Mouse (Mus musculus) kidney, postnatal 14 days (tissue): ENCODE measurements around the gene 4930432M17Rik.

ENCODE experiments used
- DNase-seq: peaks from one replicate; pipeline ENCODE4 v3.0.0; 2022; ENCODE audit warnings: mixed read lengths

Gene 4930432M17Rik

DNA sequence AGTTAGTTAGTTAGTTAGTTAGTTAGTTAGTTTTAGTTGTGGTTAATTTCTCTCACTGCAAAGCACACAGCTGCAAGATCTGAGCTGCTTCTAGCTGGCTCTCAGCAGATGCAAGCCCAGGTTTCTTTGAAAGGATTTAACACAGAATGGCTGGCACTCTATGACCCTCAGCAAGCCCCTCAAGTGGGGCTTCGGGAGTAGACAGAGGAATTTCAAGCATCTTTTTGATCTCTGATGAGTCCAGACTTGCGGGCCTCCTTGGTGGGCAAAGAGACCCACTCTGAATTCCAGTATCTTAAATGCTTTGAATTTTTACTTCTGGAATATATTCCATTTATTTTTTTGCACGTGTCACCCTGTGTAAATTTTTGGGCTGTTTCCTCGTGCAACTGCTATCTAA, 8.4 kb downstream of the 4930432M17Rik start:
- DNase-seq = no peak

DNA sequence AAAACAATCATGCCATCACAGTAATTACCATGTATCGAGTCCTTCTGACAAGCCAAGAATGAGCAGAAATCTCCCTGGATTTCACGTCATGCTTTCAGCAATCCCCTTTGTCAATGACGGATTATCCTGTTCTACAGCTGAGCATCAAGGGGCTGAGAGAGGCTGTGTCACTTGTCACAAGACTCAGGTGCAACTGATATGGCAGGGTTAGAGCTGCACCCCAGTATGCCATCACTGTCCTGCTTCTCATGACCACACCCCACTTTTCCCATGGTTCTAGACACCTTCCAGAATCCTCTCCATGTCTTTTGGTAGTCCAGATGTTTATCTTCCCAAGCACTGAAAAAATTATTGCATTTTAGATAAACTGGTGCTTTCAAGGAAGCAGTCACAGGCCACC, 8.9 kb downstream of the 4930432M17Rik start:
- no peak for DNase-seq

DNA sequence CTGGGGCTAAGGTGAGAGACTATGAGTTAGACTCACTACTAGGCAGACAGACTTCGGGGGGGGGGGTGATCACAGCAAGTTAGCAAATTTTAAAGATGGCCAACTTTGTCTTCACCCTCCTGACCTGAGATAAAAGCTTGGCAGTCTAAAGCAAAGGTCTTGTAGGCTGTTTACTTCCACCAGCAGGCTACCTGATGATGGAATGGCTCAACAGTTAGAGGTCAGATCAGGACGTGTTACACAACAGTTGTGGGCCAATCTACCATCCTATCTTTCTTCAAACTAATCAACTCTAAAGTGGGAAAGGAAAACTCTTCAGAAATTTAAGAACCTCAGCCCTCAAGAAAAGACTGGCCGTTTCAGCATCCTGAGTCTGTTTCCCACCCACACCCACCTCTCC, 9.6 kb downstream of the 4930432M17Rik start:
- no peak for DNase-seq

DNA sequence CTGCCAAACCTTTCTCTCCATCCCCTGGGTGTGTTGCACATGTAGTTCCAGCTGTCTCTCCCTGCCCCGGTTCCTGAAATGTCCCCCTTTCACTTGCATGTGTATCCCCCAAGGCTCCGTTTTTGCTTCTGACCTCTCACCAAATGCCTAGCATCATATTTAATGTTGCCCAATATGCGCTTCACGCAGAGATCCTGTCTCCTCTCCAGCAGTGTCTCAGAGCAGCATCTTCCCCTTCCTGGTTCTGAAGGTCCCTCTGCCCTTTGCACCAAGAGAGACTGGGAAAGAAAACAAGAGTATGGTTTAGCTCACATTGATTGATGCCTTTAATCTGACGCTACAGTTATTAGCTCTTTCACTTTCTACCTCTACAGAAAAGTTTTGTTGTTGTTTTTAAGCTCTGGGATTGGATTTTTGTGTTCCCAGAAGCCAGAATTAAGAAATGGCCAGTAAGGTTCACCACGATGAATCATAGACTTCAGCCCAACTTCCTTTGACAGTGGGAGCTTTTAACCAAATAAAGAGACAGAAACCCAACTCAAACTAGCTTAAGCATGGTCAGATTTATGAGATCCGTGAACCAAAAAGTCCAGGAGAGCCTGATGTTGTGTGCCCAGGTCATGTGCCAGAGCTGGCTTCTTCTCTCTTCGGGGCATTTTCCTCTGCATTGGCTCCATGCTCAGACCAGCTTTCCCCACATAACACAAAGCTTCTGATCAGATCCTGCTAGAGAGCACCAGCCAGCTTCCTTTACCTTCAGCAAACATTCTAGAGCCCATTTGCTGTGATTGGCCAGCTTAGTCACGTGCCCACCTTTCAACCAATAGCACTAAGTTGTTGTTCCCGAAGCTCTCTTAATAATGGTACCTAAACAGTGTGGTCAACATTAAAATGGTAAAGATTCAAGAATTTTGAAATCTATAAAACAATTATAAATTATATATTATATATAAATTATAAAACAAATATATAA, 12.2 kb downstream of the 4930432M17Rik start:
- no peak for DNase-seq

DNA sequence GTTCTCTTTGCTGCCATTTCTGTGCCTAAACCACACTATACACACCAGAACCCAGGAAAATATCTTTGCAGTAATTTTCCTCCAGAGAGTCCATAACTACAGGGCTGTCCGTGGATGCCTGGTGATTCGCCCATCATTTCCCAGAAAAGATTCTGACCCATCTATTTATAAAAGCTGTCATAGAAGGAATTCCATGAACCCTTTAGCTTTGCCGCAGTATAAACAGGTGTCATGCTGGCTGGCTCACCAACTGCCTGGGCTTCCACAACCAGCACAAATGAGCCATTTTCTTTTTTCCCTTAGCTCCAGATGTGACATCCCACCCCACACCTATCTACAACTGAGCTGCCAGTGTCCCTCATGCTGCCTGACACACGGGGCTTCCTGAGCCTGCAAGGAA, 14.0 kb downstream of the 4930432M17Rik start:
- DNase-seq = no peak

DNA sequence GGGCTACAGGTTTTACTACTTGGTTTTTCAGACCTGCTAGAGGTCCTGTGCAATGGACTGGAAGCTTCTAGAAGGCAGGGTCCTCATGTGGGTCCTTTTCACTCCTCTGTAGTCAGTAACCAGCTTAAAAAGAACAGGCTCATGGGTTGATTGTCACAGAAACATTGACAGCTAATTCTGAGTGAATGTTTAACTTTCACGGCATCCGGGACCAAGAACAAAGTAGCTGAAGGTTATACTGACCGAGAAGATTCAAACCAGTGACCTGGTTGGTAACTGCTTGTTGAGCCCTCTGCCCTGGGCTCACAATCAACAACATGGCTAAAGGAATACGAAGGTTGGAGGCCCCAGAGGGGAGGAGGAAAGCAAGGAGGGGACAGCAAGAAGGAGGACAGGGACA, 14.4 kb downstream of the 4930432M17Rik start:
- DNase-seq = peak; percentile 47

DNA sequence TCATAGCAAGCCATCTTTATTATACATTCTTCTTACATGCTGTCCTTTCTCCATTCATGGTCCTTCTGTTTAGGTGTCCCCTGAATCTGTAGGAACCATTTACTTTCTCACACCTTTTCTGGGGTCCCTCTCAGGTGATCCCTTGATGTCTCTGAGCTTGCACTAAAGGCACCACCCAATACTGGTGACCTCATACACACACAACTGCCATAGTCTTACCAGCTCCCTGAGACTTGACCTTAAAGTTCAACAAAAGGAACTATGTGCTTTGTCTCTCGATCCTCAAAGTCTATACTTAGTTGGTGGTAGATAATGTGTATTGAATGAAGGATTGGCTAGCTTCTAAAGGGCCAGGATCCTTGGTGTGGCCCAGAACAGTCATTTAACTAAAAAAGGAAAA, 15.4 kb downstream of the 4930432M17Rik start:
- no peak for DNase-seq

DNA sequence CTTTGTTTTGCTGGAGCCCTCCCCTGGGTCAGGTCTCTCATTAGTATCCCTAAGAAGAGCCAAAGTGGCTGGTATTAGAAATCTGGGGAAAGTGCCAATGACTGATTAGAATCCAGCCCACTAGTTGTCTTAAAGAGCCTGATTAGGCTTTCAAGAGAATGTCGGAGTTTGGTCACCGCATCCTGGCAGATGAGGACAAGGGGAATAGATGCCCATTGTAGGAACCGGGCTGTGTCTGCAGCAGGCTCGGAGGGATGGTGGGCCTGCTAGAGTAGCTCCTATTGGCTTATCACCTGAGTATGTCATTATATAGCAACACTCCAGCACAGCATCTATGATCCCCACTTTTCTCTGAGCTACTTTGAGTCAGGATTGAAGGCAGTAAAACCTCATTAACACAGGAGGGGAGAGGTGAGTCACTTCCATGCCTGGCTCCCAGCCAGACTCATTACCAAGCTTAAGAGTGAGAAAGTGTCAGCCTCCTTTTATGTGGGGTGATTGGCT, 15.9 kb downstream of the 4930432M17Rik start:
- DNase-seq = peak; percentile 32

DNA sequence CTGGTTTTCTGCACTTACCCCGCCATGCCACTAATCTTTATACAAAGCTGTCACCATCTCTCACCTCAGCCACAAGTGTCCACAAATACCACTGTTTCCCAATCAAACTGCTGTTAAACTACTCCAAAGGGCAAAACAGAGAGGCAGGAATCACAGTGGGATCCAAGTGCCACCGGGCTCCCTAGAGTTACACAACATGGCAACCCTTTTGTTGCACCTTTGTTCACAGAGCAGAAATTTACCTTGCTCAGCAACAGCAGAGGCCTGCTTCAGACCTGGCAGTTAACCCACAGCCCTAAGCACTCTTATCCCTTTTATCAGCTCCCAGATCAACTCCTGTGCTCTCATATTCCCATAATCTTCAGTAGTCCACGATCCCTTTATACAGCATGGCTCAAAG, 17.2 kb downstream of the 4930432M17Rik start:
- DNase-seq = no peak

DNA sequence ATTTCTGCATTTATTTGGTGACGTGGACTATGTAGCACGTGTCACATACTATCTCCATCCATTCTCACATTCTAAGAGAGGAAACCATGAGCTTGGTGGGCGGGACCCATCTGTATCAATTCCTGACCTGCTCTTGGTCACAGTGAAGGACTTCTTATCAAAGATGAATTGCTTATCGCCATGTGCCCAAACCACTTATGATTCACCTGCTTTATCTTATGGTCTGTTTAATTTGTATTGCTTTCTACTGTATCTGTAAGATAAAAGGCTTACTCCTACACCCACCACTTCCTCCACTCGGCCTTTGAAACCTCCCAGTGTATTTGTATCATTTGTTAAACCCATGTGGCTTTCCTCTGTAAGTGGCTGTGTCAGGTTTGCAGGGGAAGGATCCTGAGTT, 18.5 kb downstream of the 4930432M17Rik start:
- no peak for DNase-seq

DNA sequence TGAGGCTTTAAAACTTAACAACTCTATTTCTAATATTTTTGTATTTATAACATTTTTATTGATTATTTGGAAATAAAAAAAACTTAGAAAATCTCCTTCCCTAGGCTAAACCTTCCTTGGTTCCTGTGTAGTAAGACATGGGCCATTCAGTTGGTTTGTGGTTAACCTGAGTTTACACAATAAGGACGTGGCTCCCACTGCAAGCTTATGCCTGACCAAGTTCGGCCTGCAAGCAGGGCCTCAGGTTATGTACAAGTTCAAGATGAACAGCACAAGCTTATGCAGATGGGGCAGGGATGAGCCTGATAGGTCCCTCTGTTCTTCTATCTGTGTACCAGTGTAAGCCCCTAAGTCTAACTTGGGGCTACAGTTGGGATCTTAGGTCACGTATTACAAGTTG, 19.1 kb downstream of the 4930432M17Rik start:
- no peak for DNase-seq

DNA sequence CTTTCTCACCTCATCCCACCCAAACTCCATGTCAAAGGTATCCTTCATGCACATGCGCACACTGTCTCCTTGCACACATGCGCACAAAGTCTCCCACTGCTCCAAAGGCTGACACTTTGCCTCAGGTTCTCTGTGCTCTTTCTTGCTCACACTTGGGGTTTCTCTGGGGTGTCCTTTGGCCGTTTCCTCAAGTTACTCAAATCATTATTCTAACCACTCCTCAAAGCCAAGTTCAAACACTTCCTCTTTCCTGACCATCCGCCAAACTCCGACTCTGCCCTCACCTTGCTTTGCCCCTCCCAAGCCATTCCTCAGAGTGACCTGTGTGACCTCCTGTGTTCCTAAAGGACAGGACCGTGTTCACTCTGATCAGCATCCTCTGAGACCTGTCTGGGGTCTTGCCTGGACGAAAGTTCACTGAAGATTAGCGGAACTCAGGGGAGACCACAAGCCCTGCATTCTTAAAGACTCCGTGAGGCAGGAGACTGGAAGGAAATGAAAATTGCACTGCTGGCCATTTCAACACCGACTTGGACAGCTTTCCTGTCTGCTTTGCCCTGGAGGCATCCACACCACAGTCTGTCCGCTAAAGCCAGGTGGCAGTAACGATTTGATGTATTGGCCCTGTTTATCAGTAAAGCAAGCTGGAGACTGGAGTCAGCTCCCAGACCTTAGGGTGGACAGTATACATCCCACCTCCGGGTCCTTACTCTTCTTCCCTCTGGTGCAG, 22.6 kb downstream of the 4930432M17Rik start:
- no peak for DNase-seq

DNA sequence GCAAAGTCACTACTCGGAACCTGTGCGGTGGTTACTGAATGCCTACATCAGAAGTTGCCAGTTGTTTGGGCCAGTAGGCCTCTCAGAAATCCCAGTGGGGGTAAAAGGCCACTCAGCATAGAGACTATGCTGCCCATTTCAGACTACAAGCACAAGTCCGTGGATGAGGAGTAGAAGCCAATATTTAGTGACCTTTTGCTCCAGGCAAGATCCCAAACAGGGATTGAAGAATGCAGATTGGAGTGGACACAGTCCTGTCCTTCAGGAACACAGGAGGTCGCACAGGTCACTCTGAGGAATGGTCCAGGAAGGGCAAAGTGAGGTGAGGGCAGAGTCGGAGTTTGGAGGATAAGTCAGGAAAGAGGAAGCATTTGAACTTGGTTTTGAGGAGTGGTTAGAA, 23.2 kb downstream of the 4930432M17Rik start:
- no peak for DNase-seq

DNA sequence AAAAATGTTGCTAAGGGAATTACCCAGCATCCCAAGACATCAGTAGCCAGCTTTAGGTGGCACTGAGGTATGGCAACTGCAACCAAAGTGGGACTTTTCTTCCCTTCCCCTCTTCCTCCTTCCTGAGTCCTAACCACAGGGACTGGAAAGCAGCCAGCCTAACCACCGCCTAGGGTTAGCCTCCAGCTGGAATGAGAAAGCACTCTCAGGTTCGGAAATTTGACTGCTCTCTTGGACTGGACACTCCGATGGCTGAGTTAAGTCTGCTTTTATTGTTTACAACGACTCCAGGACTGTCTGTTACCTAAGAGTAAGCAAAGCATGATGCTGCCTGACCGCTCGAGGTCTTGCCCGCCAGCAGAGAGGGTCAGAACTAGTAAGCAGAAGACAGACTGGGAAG, 26.6 kb downstream of the 4930432M17Rik start:
- no peak for DNase-seq

DNA sequence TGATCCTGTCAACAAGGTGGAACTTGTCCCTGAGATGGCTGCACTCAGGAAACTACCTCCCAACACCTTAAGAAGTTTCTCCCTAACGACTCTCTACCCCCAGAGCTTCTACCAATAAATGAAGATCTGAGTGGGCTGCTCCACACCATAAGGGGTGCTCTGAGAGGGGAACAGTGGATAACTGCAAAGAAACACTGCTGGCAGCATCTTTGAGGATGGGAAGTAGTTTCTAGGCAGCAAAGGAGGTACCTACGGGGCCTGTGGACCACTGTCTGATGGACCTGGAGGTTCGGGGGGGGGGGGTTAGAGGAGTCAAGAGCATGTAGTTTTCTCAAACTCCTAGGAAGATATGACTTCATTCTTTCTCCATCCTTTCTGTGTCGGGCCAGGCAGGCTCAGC, 28.8 kb downstream of the 4930432M17Rik start:
- no peak for DNase-seq

DNA sequence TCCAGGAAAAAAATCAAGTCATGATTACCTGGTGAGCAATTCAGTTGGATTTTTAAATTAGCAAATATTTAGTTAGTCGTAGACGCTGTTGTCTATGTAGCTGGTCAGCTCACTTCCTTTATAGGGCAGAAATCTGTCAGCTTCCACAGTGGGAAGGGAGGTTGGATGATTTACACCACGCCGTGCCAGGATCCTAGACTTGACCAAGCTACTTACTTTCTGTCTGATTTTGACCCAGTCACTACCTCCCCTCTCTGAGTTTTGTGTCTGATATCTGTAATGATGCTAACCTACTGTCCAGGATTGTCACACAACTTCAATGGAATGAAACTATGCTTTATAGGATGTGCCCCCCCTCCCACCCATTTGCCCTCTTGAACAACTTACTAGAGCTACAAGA, 29.3 kb downstream of the 4930432M17Rik start:
- no peak for DNase-seq

DNA sequence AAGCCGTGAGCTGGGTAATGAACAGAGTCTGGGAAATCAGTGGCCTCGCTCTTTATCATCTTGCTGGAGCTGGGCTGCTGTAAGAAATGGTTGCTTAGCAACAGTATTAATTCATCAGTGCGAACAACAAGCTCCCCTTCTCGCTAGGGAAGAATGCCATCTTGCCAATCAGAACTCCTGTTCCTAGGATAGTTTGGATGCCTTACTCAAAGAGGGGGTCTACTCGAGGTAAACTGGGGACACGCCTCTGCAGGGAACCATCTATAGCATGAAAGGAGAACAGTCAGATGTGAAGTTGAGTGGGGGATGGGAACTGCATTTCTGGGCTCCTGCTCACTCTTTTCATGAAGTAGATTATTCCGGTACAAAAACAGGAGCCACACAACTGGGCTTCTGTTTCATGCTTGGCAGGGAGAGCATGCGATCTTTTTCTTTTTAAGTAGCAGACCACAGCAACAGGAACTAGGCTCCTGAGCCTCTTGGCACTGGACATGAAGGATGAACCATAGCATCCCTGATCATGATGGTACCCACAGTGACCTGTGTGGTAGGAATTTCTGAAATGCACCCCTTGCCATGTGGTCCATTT, 29.9 kb downstream of the 4930432M17Rik start:
- DNase-seq = no peak

DNA sequence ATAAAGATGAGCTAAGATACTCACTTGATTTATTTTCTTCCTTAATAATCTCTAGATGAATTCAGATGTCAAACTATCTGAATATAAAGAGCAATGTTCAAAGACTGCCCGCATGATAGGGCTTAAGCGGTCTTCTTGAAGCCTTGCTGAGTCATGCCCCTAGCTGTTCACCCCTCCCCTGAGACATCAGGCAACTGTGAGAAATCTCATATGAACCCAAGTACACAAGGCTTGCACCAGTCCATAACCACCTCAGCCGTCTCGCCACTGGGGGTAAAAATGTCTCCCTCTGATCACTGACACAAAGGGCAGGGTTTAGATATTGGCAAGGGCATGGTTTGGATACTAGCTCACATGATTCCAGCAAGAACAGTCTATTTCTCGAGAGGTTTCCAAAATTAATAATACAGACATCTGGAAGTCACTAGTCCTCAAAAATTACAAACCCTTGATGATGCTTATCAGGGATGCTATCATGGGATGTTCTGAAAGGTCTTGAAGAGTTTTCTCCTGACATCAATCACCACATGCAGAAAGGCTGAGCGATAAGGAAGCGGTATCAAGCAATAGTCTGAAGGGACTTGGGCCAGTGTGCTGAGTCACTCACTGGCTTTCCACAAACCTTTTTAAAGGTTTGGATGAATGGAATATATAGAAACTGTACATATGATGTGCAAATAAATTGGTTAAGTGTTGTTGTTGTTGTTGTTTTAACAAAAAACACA, 32.8 kb downstream of the 4930432M17Rik start:
- no peak for DNase-seq

DNA sequence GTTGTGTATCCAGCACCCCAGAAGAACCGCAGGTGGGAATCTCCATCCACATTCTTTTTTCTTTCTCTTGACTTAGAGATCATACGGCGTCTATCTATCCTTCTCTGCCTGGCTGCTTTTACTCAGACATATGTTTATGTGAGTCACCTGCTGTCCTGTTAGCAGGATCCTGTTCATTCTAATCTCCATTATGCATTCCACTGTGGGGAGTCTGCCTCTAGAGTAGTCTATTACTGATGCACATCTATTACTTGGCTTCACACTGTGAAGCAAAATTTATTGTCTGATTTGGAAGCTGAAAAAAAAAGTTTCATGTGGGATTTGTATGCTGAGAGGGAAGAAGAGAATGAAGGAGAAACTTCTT, 33.3 kb downstream of the 4930432M17Rik start:
- no peak for DNase-seq

DNA sequence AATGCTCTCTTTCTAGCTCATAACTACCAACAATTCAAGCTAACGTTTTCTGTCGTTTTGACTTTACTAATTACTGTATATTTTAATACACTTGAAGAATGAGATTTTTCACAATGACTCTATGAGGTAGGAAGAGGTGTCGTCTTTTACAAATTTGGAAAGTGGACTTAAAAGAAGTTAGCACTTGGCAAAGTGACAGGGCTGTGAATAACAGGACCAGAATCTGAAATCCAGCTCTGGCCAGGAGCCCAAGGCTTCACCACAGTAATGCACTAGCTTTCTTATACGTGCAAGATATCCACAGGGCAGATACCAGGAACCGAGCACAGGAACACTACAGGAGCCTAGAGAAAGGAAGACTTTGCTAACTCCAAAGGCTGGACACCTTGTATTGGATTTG, 35.5 kb downstream of the 4930432M17Rik start:
- no peak for DNase-seq

DNA sequence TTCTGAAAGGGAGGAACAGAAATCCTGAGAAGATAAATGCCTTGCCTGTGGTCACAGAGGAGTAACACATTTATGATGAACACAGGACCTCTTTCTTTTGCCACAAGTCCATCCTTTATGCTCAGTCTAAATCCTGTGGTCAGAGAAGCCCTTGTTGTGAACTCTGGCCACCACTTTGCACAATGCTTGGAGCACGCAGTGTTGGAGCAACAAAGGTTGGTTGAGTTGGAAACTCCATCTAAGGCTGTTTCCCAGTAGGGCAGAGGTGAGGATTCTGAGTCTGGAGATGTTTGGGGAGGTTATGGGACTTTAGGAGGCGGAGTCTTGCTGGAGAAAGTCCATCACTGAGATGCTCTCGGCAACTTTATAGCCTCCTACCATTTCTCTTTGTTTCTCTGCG, 36.5 kb downstream of the 4930432M17Rik start:
- DNase-seq = no peak

DNA sequence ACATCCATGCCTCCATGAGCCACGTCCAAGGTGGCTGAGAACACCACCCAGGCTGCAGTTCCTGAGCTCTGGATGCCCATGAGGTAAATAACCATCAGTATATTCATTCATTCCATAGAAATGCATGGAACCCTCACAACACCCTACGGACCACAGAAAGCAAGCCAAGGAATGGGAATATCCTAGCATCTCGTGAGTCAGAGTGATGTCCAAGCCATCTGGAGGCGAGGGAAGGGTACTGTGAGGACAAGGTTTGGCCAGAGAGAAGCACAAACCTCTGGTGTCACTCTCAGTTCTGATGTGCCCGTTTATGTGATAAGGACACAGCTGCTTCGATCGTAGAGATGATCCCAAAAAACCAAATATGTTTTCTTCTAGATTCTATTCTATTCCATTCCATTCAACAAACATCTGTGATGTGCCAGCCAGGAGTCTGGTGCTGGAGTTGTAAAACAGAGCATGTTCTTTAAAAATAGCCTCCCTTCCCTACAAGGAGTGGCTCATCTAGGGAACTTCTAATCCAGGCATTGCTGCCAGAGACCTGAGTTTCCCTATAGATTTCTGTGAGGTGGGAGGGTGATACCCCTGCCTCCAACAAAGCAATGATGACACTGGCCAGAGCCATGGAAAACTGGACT, 40.5 kb downstream of the 4930432M17Rik start:
- DNase-seq = no peak
